Mouse (Mus musculus) myocyte (in vitro differentiated cells): ENCODE measurements around the gene Smo. TPM values are rescaled to one million over a fixed set of nuclear protein-coding genes. Genes with fewer than 3 reads are reported as not detected.
"Not testable (repeated sequence)": the region's sequence is repeated elsewhere in the genome, so short reads cannot be mapped to it uniquely, and the experiment has no call there.

Experiments
- H3K27me3 ChIP-seq: one replicate; pipeline ENCODE4 v1.6.1; 2011; ENCODE audit not compliant: control insufficient read depth, insufficient read depth, insufficient read length
- H3K36me3 ChIP-seq: one replicate; pipeline ENCODE4 v1.6.1; 2011; ENCODE audit not compliant: control insufficient read depth, insufficient read depth
- H3K4me2 ChIP-seq: one replicate; pipeline ENCODE4 v1.6.1; 2011; ENCODE audit warnings: low read depth, control low read depth
- H3K4me3 ChIP-seq: one replicate; pipeline ENCODE4 v1.5.1; 2011; ENCODE audit warnings: mild to moderate bottlenecking, control low read depth, moderate library complexity
- H3K79me2 ChIP-seq: one replicate; pipeline ENCODE4 v1.6.1; 2011; ENCODE audit not compliant: control insufficient read depth, insufficient read depth
- H3ac ChIP-seq: one replicate; pipeline ENCODE4 v1.6.1; 2011; ENCODE audit not compliant: control insufficient read depth, insufficient read length
- CEBPB ChIP-seq: IDR thresholded peaks from 2 replicates; pipeline ENCODE4 v1.6.1; 2011; ENCODE audit warnings: mild to moderate bottlenecking, moderate library complexity; ENCODE audit not compliant: poor library complexity, insufficient read depth, severe bottlenecking
- E2F4 ChIP-seq: IDR thresholded peaks from one replicate; pipeline ENCODE4 v1.6.1; 2011; ENCODE audit warnings: mild to moderate bottlenecking, control low read depth, moderate library complexity; ENCODE audit not compliant: insufficient read depth
- MAX ChIP-seq: IDR thresholded peaks from one replicate; pipeline ENCODE4 v1.6.1; 2011; ENCODE audit warnings: low read depth, mild to moderate bottlenecking, control low read depth
- MYOD1 ChIP-seq, 3 experiments: IDR thresholded peaks; one replicate each; pipeline ENCODE4 v1.6.1; 2011; ENCODE audit warnings: control low read depth in 2 of 3, low read depth in 2 of 3, mild to moderate bottlenecking in 2 of 3, moderate library complexity in 1 of 3; ENCODE audit not compliant: insufficient read length in 2 of 3, control insufficient read depth in 1 of 3
- MYOG ChIP-seq, 3 experiments: IDR thresholded peaks; one replicate each; pipeline ENCODE4 v1.6.1; 2011; ENCODE audit warnings: control low read depth in 2 of 3, low read depth in 2 of 3, mild to moderate bottlenecking in 2 of 3; ENCODE audit not compliant: insufficient read length in 2 of 3, control insufficient read depth in 1 of 3, insufficient read depth in 1 of 3
- POLR2A ChIP-seq: IDR thresholded peaks from one replicate; pipeline ENCODE4 v1.6.1; 2011; ENCODE audit warnings: low read depth, mild to moderate bottlenecking, control low read depth, moderate library complexity; ENCODE audit not compliant: insufficient read length
- POLR2AphosphoS2 ChIP-seq: IDR thresholded peaks from one replicate; pipeline ENCODE4 v1.6.1; 2011; ENCODE audit warnings: low read depth, control low read depth; ENCODE audit not compliant: insufficient read length
- REST ChIP-seq: IDR thresholded peaks from one replicate; pipeline ENCODE4 v1.6.1; 2011; ENCODE audit warnings: mild to moderate bottlenecking, control low read depth, moderate library complexity; ENCODE audit not compliant: insufficient read depth, insufficient read length
- SRF ChIP-seq: IDR thresholded peaks from one replicate; pipeline ENCODE4 v1.6.1; 2011; ENCODE audit warnings: low read depth; ENCODE audit not compliant: control insufficient read depth, insufficient read length
- TCF12 ChIP-seq: IDR thresholded peaks from one replicate; pipeline ENCODE4 v1.6.1; 2011; ENCODE audit warnings: mild to moderate bottlenecking, control low read depth; ENCODE audit not compliant: poor library complexity, insufficient read depth, severe bottlenecking
- TCF3 ChIP-seq: IDR thresholded peaks from one replicate; pipeline ENCODE4 v1.6.1; 2011; ENCODE audit warnings: low read depth, control low read depth; ENCODE audit not compliant: insufficient read length
- USF1 ChIP-seq: IDR thresholded peaks from one replicate; pipeline ENCODE4 v1.6.1; 2011; ENCODE audit warnings: low read depth, mild to moderate bottlenecking, control low read depth, moderate library complexity
- polyA plus RNA-seq: library from polyadenylated mRNA; unstranded; fragments of >200 nt; fragmentation: generic; extraction: Trizol; gene quantifications from one replicate; pipeline ENCODE4 v1.2.1, GENCODE M21; 2012; ENCODE audit warnings: missing spikeins

Gene Smo
- polyA plus RNA-seq, 1 experiment = 30.2 TPM

- Histone ChIP-seq H3K4me2 (no peak overlapping the region), H3K27me3 (no peaks in the 10 kb centered on the region), H3ac (no peak overlapping the region), H3K36me3 (peaks cover 8% of the 10 kb centered on the region), H3K79me2 (no peaks in the 10 kb centered on the region), H3K4me3 (no peak overlapping the region)
- no peak for TF ChIP-seq MAX
- no peak for TF ChIP-seq TCF3
- TF ChIP-seq MYOD1 (IDR thresholded peaks at IDR 0.05; ENCODE audit: control insufficient read depth in 1 of 3, insufficient read length in 2 of 3, low read depth in 2 of 3) = no peak
- no peak for TF ChIP-seq REST
- TF ChIP-seq E2F4 = no peak
- TF ChIP-seq CEBPB = no peak
- TF ChIP-seq TCF12 = no peak
- no peak for TF ChIP-seq MYOG (IDR thresholded peaks at IDR 0.05; ENCODE audit: control insufficient read depth in 1 of 3, insufficient read depth in 1 of 3, insufficient read length in 2 of 3, low read depth in 2 of 3)
- TF ChIP-seq POLR2AphosphoS2 = no peak
- no peak for TF ChIP-seq POLR2A
- no peak for TF ChIP-seq USF1
- no peak for TF ChIP-seq SRF
These were observed 21.2 kb downstream of the Smo start for GRCm38 (mm10) chr6:29756476-29756875.

GRCm38 (mm10) chr6:29758417-29758816, 23.1 kb downstream of the Smo start:
- no peaks in the 10 kb centered on the region for H3K79me2 ChIP-seq
- H3ac ChIP-seq = no peak overlapping the region
- H3K4me2 ChIP-seq = no peak overlapping the region
- H3K27me3 ChIP-seq = no peaks in the 10 kb centered on the region
- TF ChIP-seq CEBPB (no peak), USF1 (no peak), TCF12 (no peak), E2F4 (no peak), TCF3 (no peak), POLR2A (no peak), MYOD1 (IDR thresholded peaks at IDR 0.05; ENCODE audit: control insufficient read depth in 1 of 3, insufficient read length in 2 of 3, low read depth in 2 of 3) (no peak), MYOG (IDR thresholded peaks at IDR 0.05; ENCODE audit: control insufficient read depth in 1 of 3, insufficient read depth in 1 of 3, insufficient read length in 2 of 3, low read depth in 2 of 3) (no peak), SRF (no peak)
- H3K4me3 ChIP-seq = no peak overlapping the region
- peaks cover 8% of the 10 kb centered on the region for H3K36me3 ChIP-seq

- H3K4me3 ChIP-seq = no peak overlapping the region
- no peaks in the 10 kb centered on the region for H3K79me2 ChIP-seq
- H3ac ChIP-seq = no peak overlapping the region
- TF ChIP-seq REST (no peak), POLR2A (no peak), MAX (no peak), TCF3 (no peak), MYOD1 (IDR thresholded peaks at IDR 0.05; ENCODE audit: control insufficient read depth in 1 of 3, insufficient read length in 2 of 3, low read depth in 2 of 3) (no peak), E2F4 (no peak)
- H3K27me3 ChIP-seq = no peaks in the 10 kb centered on the region
- no peak overlapping the region for H3K4me2 ChIP-seq
- H3K36me3 ChIP-seq = peaks cover 8% of the 10 kb centered on the region
These were observed 23.8 kb downstream of the Smo start for GRCm38 (mm10) chr6:29759012-29759679.

GRCm38 (mm10) chr6:29760397-29760796, 25.1 kb downstream of the Smo start:
- not testable (repeated sequence) for H3K36me3 ChIP-seq, H3K4me3 ChIP-seq, H3ac ChIP-seq

GRCm38 (mm10) chr6:29761282-29761681, 26.0 kb downstream of the Smo start:
- Histone ChIP-seq H3K36me3 (no peaks in the 10 kb centered on the region), H3K4me3 (no peak overlapping the region), H3K27me3 (no peaks in the 10 kb centered on the region), H3K4me2 (no peak overlapping the region), H3K79me2 (no peaks in the 10 kb centered on the region), H3ac (no peak overlapping the region)
- no peak for TF ChIP-seq SRF
- no peak for TF ChIP-seq E2F4
- no peak for TF ChIP-seq POLR2AphosphoS2
- no peak for TF ChIP-seq MYOG (IDR thresholded peaks at IDR 0.05; ENCODE audit: control insufficient read depth in 1 of 3, insufficient read depth in 1 of 3, insufficient read length in 2 of 3, low read depth in 2 of 3)
- TF ChIP-seq MYOD1 (IDR thresholded peaks at IDR 0.05; ENCODE audit: control insufficient read depth in 1 of 3, insufficient read length in 2 of 3, low read depth in 2 of 3) = no peak
- TF ChIP-seq REST = no peak
- no peak for TF ChIP-seq POLR2A
- no peak for TF ChIP-seq TCF12
- TF ChIP-seq MAX = no peak
- no peak for TF ChIP-seq CEBPB
- no peak for TF ChIP-seq USF1

More at GRCm38 (mm10) chr6:29760397-29760796, 25.1 kb downstream of the Smo start:
- not testable (repeated sequence) for H3K79me2 ChIP-seq, H3K27me3 ChIP-seq, H3K4me2 ChIP-seq
